Mouse (Mus musculus): Measurements from ENCODE around the gene Kalrn.
"Not testable (repeated sequence)": the region's sequence is repeated elsewhere in the genome, so short reads cannot be mapped to it uniquely, and the experiment has no call there.

Gene Kalrn

GRCm38 (mm10) chr16:34095548-34096141 is 477.7 kb downstream of the Kalrn start:
- peak; percentile 37 for DNase-seq

GRCm38 (mm10) chr16:34095093-34095465 is 478.3 kb downstream of the Kalrn start:
- DNase-seq = no peak

- DNase-seq = peak; percentile 29
Measured at GRCm38 (mm10) chr16:34094446-34095092, 478.8 kb downstream of the Kalrn start.

GRCm38 (mm10) chr16:34093734-34094445 is 479.4 kb downstream of the Kalrn start:
- no peak for DNase-seq

DNA sequence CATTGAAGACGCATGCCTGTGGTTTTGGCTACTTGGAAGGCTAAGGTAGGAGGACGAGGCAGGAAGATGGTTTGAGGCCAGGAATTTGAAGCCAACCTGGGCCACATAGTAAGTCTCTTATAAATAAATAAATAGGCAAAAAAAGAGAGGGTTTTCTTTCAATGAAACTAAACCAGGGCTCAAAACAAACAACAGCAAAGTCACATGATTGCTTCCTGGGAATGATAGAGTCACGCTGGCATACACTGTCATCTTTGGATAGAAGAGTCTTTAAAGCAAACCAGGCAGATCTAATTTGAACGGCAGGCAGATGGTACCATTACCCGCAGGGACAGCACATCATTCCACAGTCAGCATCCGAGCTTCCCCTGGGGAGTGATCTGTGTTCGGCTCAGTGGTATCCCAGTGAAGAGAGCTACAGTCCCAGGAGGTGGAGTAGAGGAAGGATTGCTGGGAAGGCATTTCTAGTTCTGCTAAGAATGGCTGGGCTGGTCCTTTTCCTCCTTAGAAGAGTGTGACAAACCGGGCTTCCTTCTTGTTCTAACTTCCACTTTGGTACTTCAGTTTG is 483.7 kb downstream of the Kalrn start:
- no peak for DNase-seq

- no peak for DNase-seq
Measured at GRCm38 (mm10) chr16:34089022-34089421, 484.3 kb downstream of the Kalrn start.

DNA sequence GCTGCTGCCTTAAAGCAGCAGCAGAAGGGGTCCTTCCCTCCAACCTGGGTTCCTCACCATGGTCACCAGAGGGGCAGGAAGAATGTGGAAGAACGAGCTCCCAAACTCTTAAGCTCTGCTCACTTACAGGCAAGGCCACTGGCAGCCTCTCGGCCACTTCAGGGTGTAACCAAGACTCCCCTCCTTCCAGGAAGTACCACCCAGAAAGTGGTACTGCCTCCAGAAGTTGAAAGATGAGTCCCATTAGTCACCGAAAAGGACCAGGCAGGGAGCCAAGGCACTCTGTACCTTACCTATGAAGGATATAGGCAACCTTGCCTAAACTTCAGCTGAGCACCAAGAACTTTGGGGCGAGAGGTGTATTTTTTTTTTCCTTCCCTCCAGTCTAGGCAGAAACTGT is 485.0 kb downstream of the Kalrn start:
- DNase-seq = no peak

- DNase-seq = no peak
Measured at GRCm38 (mm10) chr16:34084135-34084920, 489.0 kb downstream of the Kalrn start.

DNA sequence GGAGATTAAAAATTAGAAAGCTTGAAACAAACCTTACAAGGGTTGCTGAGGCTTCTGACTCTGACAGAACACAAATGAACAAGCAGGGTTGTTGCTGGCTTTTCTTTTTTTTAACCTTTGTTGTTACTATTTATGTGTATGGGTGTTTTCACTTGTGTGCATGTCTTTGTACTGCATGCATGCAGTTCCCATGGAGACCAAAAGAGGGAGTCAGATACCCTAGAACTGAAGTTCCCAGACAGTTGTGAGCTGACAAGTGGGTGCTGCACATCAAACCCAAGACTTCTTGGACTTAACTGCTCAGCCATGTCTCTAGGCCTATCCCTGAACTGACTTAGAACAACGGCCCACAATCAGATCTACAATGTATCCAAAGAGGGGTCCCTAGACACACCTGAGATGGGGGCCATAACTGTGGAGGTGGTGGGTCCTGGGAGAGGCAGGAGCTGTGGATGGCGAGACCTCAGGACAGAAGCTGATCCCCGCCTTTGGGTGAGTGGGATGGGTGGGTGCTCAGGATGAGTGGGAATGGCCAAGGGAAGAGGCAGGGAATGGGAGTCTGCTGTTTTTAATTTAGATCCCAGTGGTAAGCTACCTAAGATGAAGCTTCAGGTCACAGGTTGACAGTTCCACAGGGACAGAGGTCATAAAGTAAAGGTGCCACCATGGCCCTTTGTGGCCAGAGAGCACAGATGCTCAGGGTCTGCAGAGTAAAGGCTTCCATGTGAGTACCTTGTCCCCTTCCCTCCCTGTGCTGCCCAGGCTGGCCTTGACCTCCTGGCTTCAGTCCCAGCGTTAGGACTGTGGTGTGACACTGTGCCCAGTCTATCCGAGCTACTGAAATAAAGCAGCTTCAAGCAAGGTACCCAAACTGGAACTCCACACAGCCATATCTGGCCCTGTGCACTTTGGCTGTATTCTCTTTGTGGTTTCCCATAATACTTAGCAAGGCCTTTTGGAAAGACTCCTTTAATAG is 490.6 kb downstream of the Kalrn start:
- peak; percentile 7 for DNase-seq

DNA sequence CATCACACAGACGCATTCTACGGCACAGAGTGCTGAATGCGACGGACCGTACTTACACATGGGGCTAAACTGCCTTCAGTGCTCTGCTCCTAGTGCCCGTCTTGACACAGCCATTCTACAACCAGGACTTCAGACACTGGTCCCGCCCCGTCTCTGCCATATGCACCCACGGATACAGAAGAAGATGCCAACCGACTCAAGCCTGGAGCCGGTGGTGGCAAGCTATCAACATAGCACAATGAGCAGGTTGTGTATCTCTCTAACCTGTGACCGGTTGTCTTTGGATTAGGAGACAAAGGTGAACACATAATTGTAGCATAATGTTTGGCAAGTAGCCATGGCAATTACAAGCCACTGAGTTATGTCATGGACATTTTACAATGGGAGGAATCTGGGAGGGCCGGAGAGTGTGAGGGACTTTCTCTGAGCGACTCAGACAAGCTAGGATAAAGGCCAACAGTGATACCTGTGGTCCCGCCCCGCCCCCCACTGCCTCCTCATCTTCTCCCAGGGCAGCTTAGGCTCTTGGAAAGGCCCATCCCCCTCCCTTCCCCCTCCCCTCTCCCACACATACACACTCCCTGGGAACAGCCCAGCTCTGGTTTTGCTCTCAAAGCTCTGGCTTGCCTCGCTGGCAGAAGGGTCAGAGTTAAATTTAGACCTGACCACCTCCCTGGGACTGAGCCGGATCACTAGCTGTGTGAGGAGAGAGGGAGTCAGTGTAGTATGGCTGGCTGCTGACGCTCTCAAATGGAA is 491.5 kb downstream of the Kalrn start:
- no peak for DNase-seq

DNA sequence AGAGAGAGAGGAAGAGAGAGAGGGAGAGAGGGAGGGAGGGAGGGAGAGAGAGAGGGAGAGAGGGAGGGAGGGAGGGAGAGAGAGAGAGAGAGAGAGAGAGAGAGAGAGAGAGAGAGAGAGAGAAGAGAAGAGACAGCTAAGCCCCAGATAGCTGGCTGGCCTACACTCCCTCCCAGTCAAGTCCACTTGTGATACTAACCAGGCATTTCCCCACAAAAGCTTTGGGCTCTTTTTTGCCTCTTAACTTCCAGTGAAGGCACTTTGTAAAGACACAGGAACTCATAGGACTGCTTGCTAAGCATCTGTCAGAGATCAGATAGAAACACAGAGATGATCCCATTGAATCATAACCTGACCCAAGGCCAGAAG is 492.0 kb downstream of the Kalrn start:
- not testable (repeated sequence) for DNase-seq

DNA sequence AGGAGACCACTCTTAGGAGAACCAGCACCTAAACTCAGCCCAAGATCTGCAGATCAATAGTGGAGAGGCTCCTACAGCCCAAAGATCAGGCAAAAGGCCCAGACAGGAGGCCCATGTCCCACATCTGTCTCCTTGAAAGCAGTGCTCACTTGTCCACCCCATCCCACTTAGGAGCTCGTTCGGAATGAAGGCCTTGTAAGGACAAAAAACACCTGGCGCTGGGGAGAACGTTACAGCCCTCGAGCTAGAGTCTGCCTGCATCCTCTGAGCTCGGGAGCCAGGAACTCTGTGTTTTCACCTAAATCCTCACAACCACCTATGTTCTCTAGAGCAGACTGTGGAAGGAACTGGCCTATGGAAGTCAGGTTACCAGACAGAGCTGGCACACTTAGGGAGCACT is 492.5 kb downstream of the Kalrn start:
- no peak for DNase-seq

GRCm38 (mm10) chr16:34079511-34079910 is 493.8 kb downstream of the Kalrn start:
- no peak for DNase-seq

GRCm38 (mm10) chr16:34078732-34079131 is 494.6 kb downstream of the Kalrn start:
- no peak for DNase-seq

DNA sequence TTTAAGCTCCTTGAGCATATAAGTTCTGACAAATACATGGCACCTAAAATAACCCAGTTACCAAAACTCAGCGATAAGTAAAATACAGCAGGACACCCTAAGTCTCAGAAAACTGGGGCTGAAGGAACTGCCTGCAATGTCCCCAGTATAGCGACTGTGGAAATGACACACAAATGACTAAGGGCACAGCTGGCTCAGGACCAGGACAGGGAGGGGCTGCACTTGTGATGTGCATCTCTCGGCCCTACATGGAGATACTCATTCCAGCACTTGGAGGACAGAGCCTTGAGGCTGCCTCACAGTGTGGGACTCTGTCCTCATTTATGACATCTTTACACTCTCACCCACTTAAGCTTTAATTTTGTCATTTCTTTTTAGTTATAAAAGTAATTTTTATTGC is 497.2 kb downstream of the Kalrn start:
- no peak for DNase-seq

- no peak for DNase-seq
Measured at GRCm38 (mm10) chr16:34073930-34074329, 499.4 kb downstream of the Kalrn start.

- DNase-seq = no peak
Measured at GRCm38 (mm10) chr16:34072136-34072535, 501.2 kb downstream of the Kalrn start.

- no peak for DNase-seq
Measured at GRCm38 (mm10) chr16:34071223-34071825, 502.0 kb downstream of the Kalrn start.

GRCm38 (mm10) chr16:34069481-34069880 is 503.9 kb downstream of the Kalrn start:
- no peak for DNase-seq

DNA sequence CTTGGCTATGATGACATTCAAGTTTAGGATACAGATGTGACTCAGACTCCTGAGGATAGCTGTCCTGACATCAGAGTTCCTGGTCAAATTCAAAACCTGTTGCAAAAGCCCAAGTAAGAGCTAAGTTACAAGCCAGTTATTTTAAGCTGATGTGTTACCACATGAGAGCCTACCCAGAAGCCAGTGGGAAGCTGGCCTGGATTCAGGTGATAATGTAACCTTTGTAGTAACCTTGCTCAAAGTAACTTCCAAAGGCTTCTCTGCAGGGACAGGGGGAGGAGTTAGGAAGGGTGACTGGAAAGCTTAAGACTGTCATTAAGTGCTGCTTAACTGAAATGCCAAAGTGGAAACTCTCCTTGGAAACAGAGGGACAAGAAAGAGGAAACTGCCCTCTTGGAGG is 506.4 kb downstream of the Kalrn start:
- DNase-seq = no peak

DNA sequence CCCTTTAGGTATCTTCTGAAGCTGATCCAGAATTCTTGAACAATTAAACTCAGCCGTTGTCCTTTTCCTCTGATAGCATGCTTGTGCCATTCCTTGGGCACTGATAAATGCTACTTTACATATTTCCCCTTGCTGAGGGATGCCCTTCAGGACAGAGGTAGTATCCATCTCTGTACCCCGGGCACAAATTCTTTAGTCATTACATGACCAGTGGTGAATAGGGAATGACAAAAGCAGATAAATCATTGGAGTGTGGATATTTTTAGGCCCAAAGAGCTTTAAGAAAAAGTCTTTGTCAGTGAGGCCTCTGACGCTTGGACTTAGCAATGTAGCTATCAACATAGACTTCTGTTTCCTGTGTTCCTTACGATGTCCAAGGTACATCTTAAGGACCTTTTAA is 507.0 kb downstream of the Kalrn start:
- no peak for DNase-seq

Measured in thymus, postnatal 25 days (tissue).